Mouse (Mus musculus): Measurements from ENCODE around the gene Pdcd4. TPM values are rescaled to one million over a fixed set of nuclear protein-coding genes. Genes with fewer than 3 reads are reported as not detected.

Pdcd4 gene
- polyA plus RNA-seq, 1 experiment = 78.8 TPM

DNA sequence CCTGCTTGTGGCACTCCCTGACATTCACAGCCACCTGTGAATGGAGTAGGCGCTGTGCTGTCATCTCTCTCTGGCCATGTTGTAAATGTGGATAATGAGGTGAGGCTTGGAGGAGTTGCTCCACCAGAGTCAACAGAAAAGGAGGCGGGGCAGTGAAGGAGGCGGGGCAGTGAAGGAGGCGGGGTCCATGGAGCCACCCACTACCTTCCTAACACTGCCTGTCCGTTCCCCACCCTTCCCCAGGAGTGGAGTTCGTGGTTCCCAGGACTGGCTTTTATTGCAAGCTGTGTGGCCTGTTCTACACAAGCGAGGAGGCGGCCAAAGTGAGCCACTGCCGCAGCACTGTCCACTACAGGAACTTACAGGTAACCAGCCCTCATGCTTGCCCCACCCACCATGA is 32.9 kb upstream of the Pdcd4 start:
- H3K9ac ChIP-seq (ENCODE audit: low read depth, poor library complexity, severe bottlenecking) = no peak overlapping the region
- H3K4me3 ChIP-seq (ENCODE audit: low read depth, low read length) = peak overlapping the region; percentile 66
- no peaks in the 10 kb centered on the region for H3K9me3 ChIP-seq (replicated peaks; ENCODE audit: control insufficient read depth, insufficient read depth, low read length, poor library complexity, severe bottlenecking)
- no peaks in the 10 kb centered on the region for H3K27me3 ChIP-seq (ENCODE audit: control insufficient read depth, insufficient read depth, low read length, poor library complexity, severe bottlenecking)
- no peak for TF ChIP-seq CTCF (IDR thresholded peaks at IDR 0.05; ENCODE audit: low read depth, low read length)
- TF ChIP-seq POLR2A (IDR thresholded peaks at IDR 0.05; ENCODE audit: insufficient read depth, low read length) = no peak
- TF ChIP-seq EP300 (IDR thresholded peaks at IDR 0.05; ENCODE audit: insufficient read depth, low read depth, low read length) = no peak
- H3K4me1 ChIP-seq (ENCODE audit: control insufficient read depth, insufficient read depth, low read length) = no peaks in the 10 kb centered on the region
- H3K36me3 ChIP-seq (ENCODE audit: control insufficient read depth, insufficient read depth, low read length, poor library complexity, severe bottlenecking) = no peaks in the 10 kb centered on the region
- no peak overlapping the region for H3K27ac ChIP-seq (ENCODE audit: insufficient read depth, low read length)

DNA sequence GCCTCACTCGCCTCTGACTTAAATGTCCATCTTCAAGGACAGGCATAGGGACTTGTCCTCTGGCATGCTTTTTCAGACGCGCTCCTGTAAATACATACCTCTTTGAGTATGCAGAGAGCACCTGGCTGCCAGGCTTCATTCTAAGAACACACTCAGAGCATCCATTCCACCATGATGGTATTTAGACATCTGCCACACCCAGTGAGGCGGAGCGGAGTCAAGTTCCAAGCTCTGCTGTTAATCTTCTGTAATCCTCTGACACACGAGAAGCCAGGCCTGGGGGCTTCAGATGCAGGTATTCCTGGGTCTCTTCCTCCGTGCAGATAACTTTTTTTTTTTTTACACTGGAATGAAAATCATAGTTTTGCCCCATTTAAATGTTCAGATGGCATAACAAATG is 32.4 kb upstream of the Pdcd4 start:
- no peak overlapping the region for H3K27ac ChIP-seq (ENCODE audit: insufficient read depth, low read length)
- H3K4me1 ChIP-seq (ENCODE audit: control insufficient read depth, insufficient read depth, low read length) = no peaks in the 10 kb centered on the region
- peak overlapping the region; percentile 66 for H3K4me3 ChIP-seq (ENCODE audit: low read depth, low read length)
- no peak for TF ChIP-seq EP300 (IDR thresholded peaks at IDR 0.05; ENCODE audit: insufficient read depth, low read depth, low read length)
- TF ChIP-seq POLR2A (IDR thresholded peaks at IDR 0.05; ENCODE audit: insufficient read depth, low read length) = no peak
- no peak for TF ChIP-seq CTCF (IDR thresholded peaks at IDR 0.05; ENCODE audit: low read depth, low read length)
- H3K36me3 ChIP-seq (ENCODE audit: control insufficient read depth, insufficient read depth, low read length, poor library complexity, severe bottlenecking) = no peaks in the 10 kb centered on the region
- H3K27me3 ChIP-seq (ENCODE audit: control insufficient read depth, insufficient read depth, low read length, poor library complexity, severe bottlenecking) = no peaks in the 10 kb centered on the region
- H3K9ac ChIP-seq (ENCODE audit: low read depth, poor library complexity, severe bottlenecking) = no peak overlapping the region
- H3K9me3 ChIP-seq (replicated peaks; ENCODE audit: control insufficient read depth, insufficient read depth, low read length, poor library complexity, severe bottlenecking) = no peaks in the 10 kb centered on the region

DNA sequence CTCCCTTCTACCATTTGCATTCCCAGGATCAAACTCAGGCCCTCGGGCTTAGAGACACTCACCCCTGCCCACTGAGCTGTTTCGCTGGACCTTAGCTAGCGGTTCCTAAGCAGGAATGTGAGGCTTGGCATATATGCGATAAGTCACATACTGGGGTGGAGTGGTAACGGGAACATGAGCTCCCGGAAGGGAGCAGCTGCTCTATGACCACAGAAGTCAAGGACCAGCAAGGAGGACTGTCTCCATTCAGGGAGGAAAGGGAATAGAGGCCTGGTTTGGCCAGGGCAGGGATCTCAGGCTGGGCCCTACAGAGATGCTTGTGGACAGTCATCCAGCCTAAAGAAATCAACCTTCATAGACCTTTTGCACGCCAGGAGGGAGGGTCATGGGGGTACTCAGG is 30.7 kb upstream of the Pdcd4 start:
- H3K9ac ChIP-seq (ENCODE audit: low read depth, poor library complexity, severe bottlenecking) = no peak overlapping the region
- no peaks in the 10 kb centered on the region for H3K4me1 ChIP-seq (ENCODE audit: control insufficient read depth, insufficient read depth, low read length)
- no peak overlapping the region for H3K27ac ChIP-seq (ENCODE audit: insufficient read depth, low read length)

GRCm38 (mm10) chr19:53862573-53863246 is 29.3 kb upstream of the Pdcd4 start:
- Histone ChIP-seq H3K4me3 (ENCODE audit: low read depth, low read length) (no peak overlapping the region), H3K9me3 (replicated peaks; ENCODE audit: control insufficient read depth, insufficient read depth, low read length, poor library complexity, severe bottlenecking) (no peaks in the 10 kb centered on the region), H3K36me3 (ENCODE audit: control insufficient read depth, insufficient read depth, low read length, poor library complexity, severe bottlenecking) (no peaks in the 10 kb centered on the region), H3K27me3 (ENCODE audit: control insufficient read depth, insufficient read depth, low read length, poor library complexity, severe bottlenecking) (no peaks in the 10 kb centered on the region), H3K27ac (ENCODE audit: insufficient read depth, low read length) (no peak overlapping the region), H3K9ac (ENCODE audit: low read depth, poor library complexity, severe bottlenecking) (no peak overlapping the region), H3K4me1 (ENCODE audit: control insufficient read depth, insufficient read depth, low read length) (no peaks in the 10 kb centered on the region)
- TF ChIP-seq POLR2A (IDR thresholded peaks at IDR 0.05; ENCODE audit: insufficient read depth, low read length) (no peak), EP300 (IDR thresholded peaks at IDR 0.05; ENCODE audit: insufficient read depth, low read depth, low read length) (no peak), CTCF (IDR thresholded peaks at IDR 0.05; ENCODE audit: low read depth, low read length) (no peak)

More for the DNA sequence above, 30.7 kb upstream of the Pdcd4 start:
- no peak overlapping the region for H3K4me3 ChIP-seq (ENCODE audit: low read depth, low read length)
- no peaks in the 10 kb centered on the region for H3K27me3 ChIP-seq (ENCODE audit: control insufficient read depth, insufficient read depth, low read length, poor library complexity, severe bottlenecking)
- no peak for TF ChIP-seq POLR2A (IDR thresholded peaks at IDR 0.05; ENCODE audit: insufficient read depth, low read length)
- no peak for TF ChIP-seq EP300 (IDR thresholded peaks at IDR 0.05; ENCODE audit: insufficient read depth, low read depth, low read length)
- no peak for TF ChIP-seq CTCF (IDR thresholded peaks at IDR 0.05; ENCODE audit: low read depth, low read length)
- no peaks in the 10 kb centered on the region for H3K36me3 ChIP-seq (ENCODE audit: control insufficient read depth, insufficient read depth, low read length, poor library complexity, severe bottlenecking)
- no peaks in the 10 kb centered on the region for H3K9me3 ChIP-seq (replicated peaks; ENCODE audit: control insufficient read depth, insufficient read depth, low read length, poor library complexity, severe bottlenecking)

GRCm38 (mm10) chr19:53867238-53867637 is 24.8 kb upstream of the Pdcd4 start:
- Histone ChIP-seq H3K9me3 (replicated peaks; ENCODE audit: control insufficient read depth, insufficient read depth, low read length, poor library complexity, severe bottlenecking) (no peaks in the 10 kb centered on the region), H3K27ac (ENCODE audit: insufficient read depth, low read length) (no peak overlapping the region), H3K9ac (ENCODE audit: low read depth, poor library complexity, severe bottlenecking) (no peak overlapping the region), H3K36me3 (ENCODE audit: control insufficient read depth, insufficient read depth, low read length, poor library complexity, severe bottlenecking) (no peaks in the 10 kb centered on the region), H3K4me1 (ENCODE audit: control insufficient read depth, insufficient read depth, low read length) (no peaks in the 10 kb centered on the region), H3K27me3 (ENCODE audit: control insufficient read depth, insufficient read depth, low read length, poor library complexity, severe bottlenecking) (no peaks in the 10 kb centered on the region), H3K4me3 (ENCODE audit: low read depth, low read length) (no peak overlapping the region)
- TF ChIP-seq POLR2A (IDR thresholded peaks at IDR 0.05; ENCODE audit: insufficient read depth, low read length) (no peak), CTCF (IDR thresholded peaks at IDR 0.05; ENCODE audit: low read depth, low read length) (no peak), EP300 (IDR thresholded peaks at IDR 0.05; ENCODE audit: insufficient read depth, low read depth, low read length) (no peak)

GRCm38 (mm10) chr19:53868125-53868524 is 23.9 kb upstream of the Pdcd4 start:
- no peak overlapping the region for H3K9ac ChIP-seq (ENCODE audit: low read depth, poor library complexity, severe bottlenecking)
- no peak overlapping the region for H3K4me3 ChIP-seq (ENCODE audit: low read depth, low read length)
- H3K27me3 ChIP-seq (ENCODE audit: control insufficient read depth, insufficient read depth, low read length, poor library complexity, severe bottlenecking) = no peaks in the 10 kb centered on the region
- TF ChIP-seq POLR2A (IDR thresholded peaks at IDR 0.05; ENCODE audit: insufficient read depth, low read length) (no peak), CTCF (IDR thresholded peaks at IDR 0.05; ENCODE audit: low read depth, low read length) (no peak), EP300 (IDR thresholded peaks at IDR 0.05; ENCODE audit: insufficient read depth, low read depth, low read length) (no peak)
- no peak overlapping the region for H3K27ac ChIP-seq (ENCODE audit: insufficient read depth, low read length)
- H3K4me1 ChIP-seq (ENCODE audit: control insufficient read depth, insufficient read depth, low read length) = no peaks in the 10 kb centered on the region
- H3K36me3 ChIP-seq (ENCODE audit: control insufficient read depth, insufficient read depth, low read length, poor library complexity, severe bottlenecking) = no peaks in the 10 kb centered on the region
- H3K9me3 ChIP-seq (replicated peaks; ENCODE audit: control insufficient read depth, insufficient read depth, low read length, poor library complexity, severe bottlenecking) = no peaks in the 10 kb centered on the region

All from ES-Bruce4 (cell line).